Mouse (Mus musculus) kidney, postnatal 0 days (tissue): ENCODE results near the gene Hexdc. TPM values are rescaled to one million over a fixed set of nuclear protein-coding genes. Genes with fewer than 3 reads are reported as not detected.

Experiments
- ATAC-seq: fragments of 200-750 bp; cut with Nextera tagmentation; replicated peaks from 2 replicates; pipeline ENCODE4 v1.8.0; 2017; ENCODE audit warnings: low read depth, moderate number of reproducible peaks, moderate TSS enrichment, moderate library complexity; ENCODE audit not compliant: low FRiP score
- DNase-seq: peaks from one replicate; pipeline ENCODE4 v3.0.0-alpha.2; 2016; ENCODE audit warnings: low spot score
- H3K27ac ChIP-seq: fragments of 300-500 bp; sonication (generic); 2 replicates; pipeline ENCODE4 v1.5.1; 2014; ENCODE audit warnings: mild to moderate bottlenecking
- H3K27me3 ChIP-seq: fragments of 300-500 bp; sonication (generic); 2 replicates; pipeline ENCODE4 v1.6.1; 2014; ENCODE audit warnings: low read length, mixed read lengths; ENCODE audit not compliant: insufficient read depth
- H3K36me3 ChIP-seq: fragments of 300-500 bp; sonication (generic); 2 replicates; pipeline ENCODE4 v1.6.1; 2014; ENCODE audit warnings: low read length, mixed read lengths; ENCODE audit not compliant: insufficient read depth
- H3K4me1 ChIP-seq: fragments of 300-500 bp; sonication (generic); replicated peaks from 2 replicates; pipeline ENCODE4 v1.6.1; 2014; ENCODE audit warnings: antibody characterized with exemption, low read length, mixed read lengths; ENCODE audit not compliant: insufficient read depth
- H3K4me2 ChIP-seq: fragments of 300-500 bp; sonication (generic); 2 replicates; pipeline ENCODE4 v1.6.1; 2014; ENCODE audit warnings: mild to moderate bottlenecking, low read length, moderate library complexity, mixed read lengths
- H3K4me3 ChIP-seq: fragments of 300-500 bp; sonication (generic); replicated peaks from 2 replicates; pipeline ENCODE4 v1.5.1; 2014; ENCODE audit warnings: low read depth, low read length
- H3K9ac ChIP-seq: fragments of 300-500 bp; sonication (generic); 2 replicates; pipeline ENCODE4 v1.6.1; 2014; ENCODE audit warnings: low read depth, low read length
- H3K9me3 ChIP-seq: fragments of 300-500 bp; sonication (generic); replicated peaks from 2 replicates; pipeline ENCODE4 v1.6.1; 2016; ENCODE audit warnings: low read length, inconsistent platforms, mixed read lengths
- CTCF ChIP-seq: IDR thresholded peaks from 2 replicates; pipeline ENCODE4 v1.5.1; 2016; ENCODE audit warnings: antibody characterized with exemption, low read depth, mild to moderate bottlenecking, moderate library complexity
- WGBS: fragments of 180-500 bp; shearing (Covaris S2); extraction: QIAGEN DNeasy Blood & Tissue Kit; methylation state at CpG from one replicate; pipeline ENCODE4 v1.1.7; 2014; 5-methylcytosine and 5-hydroxymethylcytosine counted together
- polyA plus RNA-seq: library from polyadenylated mRNA; unstranded; fragments of >200 nt; fragmentation: Nextera tagmentation; extraction: Ambion mirVana; gene quantifications from 2 replicates; pipeline ENCODE4 v1.2.1, GENCODE M21; 2015

The Hexdc gene
- polyA plus RNA-seq, 1 experiment from 2014 or later, result 8.9 TPM

DNA sequence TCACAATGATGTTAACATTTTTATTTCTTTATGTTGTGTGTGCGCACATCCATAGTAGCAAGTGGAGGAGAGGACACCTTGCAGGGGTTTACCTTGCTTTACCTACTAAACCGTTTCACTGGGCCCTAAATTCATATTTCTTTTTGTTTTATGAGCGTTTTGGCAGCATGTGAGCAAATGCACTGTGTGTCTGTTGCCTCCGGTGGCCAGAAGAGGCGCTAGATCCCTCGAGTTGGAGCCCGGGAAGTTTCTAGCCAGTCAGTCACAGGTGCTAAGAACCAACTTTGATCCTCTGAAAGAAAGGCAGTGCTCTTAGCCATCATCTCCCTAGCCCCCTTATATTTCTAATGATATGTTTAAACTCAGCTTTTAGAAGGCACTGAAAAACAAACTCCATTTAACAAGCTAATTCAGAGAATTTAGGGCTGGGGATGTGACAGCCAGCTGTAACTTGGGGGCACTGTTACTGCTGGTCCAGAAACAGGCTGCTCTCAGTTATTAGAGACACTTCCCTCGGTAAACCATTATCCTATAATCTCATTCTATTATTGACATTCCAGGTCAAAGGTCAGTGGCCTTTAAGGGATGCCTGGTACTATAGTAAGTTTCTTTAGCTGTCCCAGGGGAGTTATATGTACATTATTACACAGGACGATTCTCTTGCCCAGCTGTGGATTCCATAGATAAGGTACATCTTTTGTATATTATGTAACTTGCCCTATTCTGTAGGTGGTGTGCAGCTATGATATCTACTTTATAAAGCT lies 31.4 kb downstream of the Hexdc start:
- no peaks in the 10 kb centered on the region for H3K9me3 ChIP-seq
- H3K4me3 ChIP-seq, result no peak overlapping the region
- H3K4me1 ChIP-seq, result peaks cover 10% of the 10 kb centered on the region; the same call in 1 of the 2 replicates
- H3K27me3 ChIP-seq, result no peaks in the 10 kb centered on the region
- peak overlapping the region; percentile 99 for H3K27ac ChIP-seq
- TF ChIP-seq CTCF, result peak; percentile 61
- ATAC-seq (no peak), DNase-seq (peak; percentile 53)
- no peaks in the 10 kb centered on the region for H3K36me3 ChIP-seq
- no peak overlapping the region for H3K9ac ChIP-seq
- no peak overlapping the region for H3K4me2 ChIP-seq
- 32% methylated on average over 9 of the region's 9 CpGs for WGBS

DNA sequence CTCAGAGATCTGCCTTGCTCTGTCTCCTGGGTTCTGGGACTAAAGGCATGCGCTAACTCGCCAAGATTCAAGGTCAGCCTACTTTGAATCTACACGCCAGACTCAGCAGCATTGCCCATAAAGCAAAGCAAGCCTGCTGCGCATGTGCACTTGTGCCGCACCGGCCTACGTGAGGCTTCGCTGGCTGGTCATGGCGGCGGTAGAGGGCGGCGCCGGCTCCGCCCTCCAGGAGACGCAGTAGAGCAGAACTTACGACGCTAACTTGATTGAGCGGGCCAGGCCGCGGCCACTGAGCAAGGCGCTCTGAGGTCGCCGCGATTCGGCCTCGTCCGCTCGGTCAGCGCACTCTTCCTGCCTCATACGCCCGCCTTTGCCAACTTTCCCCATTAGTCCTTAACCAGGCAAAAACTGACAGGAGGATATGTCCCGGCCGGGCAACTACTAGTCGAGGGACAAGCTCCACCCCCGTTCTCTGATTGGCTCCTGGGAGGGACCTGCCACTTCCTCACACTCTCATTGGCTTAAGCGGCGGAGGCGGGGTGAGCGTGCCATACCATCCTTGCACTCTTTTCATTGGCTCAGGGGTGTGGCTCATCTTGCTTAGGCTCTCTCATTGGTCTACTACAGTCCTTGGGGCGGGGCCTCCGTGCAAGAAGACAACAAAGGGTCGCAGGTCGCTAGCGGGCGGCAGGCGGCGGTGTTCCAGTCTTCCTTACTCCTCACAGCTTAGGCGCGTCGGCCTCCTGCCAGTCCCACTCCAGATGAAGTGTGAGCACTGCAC lies 32.5 kb downstream of the Hexdc start, which contains the start of gene Narf:
Narf (plus strand) TSS at position 690 of the 781 bp plus-strand sequence.
- H3K27ac ChIP-seq, result peak within 1 kb of the TSS; percentile 99
- H3K9ac ChIP-seq, result peak within 1 kb of the TSS; percentile 68
- ATAC-seq (peak; percentile 99), DNase-seq (peak; percentile 100)
- H3K9me3 ChIP-seq, result no peaks in the 10 kb centered on the region
- H3K27me3 ChIP-seq, result no peaks in the 10 kb centered on the region
- H3K36me3 ChIP-seq, result no peaks in the 10 kb centered on the region
- peaks cover 10% of the 10 kb centered on the region; the same call in 1 of the 2 replicates for H3K4me1 ChIP-seq
- WGBS, result under 1% methylated on average over 50 of the region's 50 CpGs
- H3K4me2 ChIP-seq, result peak within 1 kb of the TSS; percentile 56
- H3K4me3 ChIP-seq, result peak within 1 kb of the TSS; percentile 63
- TF ChIP-seq CTCF, result peak; percentile 77

DNA sequence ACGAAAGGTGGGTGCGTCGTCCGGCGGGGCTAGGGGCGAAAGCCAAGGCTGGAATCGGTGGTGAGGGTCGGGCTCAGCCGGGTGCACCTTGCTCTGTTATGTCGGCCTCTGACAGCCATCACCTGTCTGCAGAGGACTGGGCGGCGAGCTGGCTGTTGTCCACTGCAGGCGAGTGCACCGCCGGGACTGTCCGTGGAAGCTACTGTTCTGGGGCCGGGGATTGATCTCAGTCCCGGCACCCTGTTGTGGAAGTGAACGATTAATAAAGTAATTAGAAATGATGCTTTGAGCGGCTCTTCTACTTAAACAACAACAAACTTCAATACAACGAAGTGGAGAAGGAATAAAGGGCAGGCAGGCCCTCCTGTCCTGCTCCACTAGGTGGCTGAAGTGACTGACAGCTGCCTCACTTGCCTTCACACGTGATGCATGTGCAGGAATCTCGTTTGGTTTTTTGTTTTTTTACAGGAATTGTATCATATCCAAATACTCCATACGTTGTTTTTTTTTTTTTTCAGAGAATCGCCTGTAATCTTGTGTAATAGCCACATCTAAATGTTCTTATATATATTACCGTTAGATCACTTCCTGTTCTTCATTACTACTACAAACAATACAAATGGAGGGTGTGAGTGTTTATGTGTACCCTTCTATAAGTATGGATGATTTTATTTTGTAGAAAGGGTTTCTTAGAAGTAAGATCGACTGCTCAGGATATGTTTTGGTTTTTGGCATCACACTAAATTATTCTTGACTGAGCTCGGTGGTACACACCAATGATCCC lies 33.3 kb downstream of the Hexdc start:
- ATAC-seq (no peak; the same call in 1 of the 2 replicates), DNase-seq (peak; percentile 58)
- peak overlapping the region; percentile 68 for H3K9ac ChIP-seq
- no peaks in the 10 kb centered on the region for H3K9me3 ChIP-seq
- TF ChIP-seq CTCF, result peak; percentile 48
- H3K4me2 ChIP-seq, result peak overlapping the region; percentile 51
- peaks cover 7% of the 10 kb centered on the region; the same call in 1 of the 2 replicates for H3K36me3 ChIP-seq
- WGBS, result 3% methylated on average over 28 of the region's 28 CpGs
- H3K4me3 ChIP-seq, result peak overlapping the region; percentile 63
- H3K27ac ChIP-seq, result peak overlapping the region; percentile 99
- no peaks in the 10 kb centered on the region for H3K27me3 ChIP-seq
- H3K4me1 ChIP-seq, result peaks cover 10% of the 10 kb centered on the region; the same call in 1 of the 2 replicates

DNA sequence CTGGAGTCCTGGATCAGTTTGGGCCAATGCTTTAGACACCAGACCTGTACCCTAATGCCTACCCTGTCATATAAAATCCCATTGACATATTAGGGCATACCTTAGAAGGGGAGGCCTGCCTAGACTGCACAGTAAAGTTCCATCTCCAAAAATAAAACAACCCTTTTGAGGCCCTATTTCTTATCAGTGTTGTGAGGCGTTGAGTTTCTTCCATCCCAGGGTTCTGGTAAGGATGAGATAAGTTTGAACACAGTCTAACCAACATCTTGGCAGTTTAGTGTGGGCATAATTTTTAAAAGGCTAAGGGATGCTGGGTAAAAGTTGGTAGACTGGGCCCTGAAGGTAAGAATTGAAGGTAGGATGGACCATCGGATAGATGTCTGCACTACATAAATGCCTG lies 35.4 kb downstream of the Hexdc start:
- WGBS, result 92% methylated on average over 2 of the region's 2 CpGs
- DNase-seq (no peak), ATAC-seq (no peak)
- no peaks in the 10 kb centered on the region for H3K9me3 ChIP-seq
- no peak overlapping the region for H3K4me3 ChIP-seq
- H3K4me2 ChIP-seq, result no peak overlapping the region
- H3K27ac ChIP-seq, result no peak overlapping the region
- TF ChIP-seq CTCF, result no peak
- no peaks in the 10 kb centered on the region for H3K27me3 ChIP-seq
- H3K9ac ChIP-seq, result no peak overlapping the region
- peaks cover 10% of the 10 kb centered on the region; the same call in 1 of the 2 replicates for H3K4me1 ChIP-seq
- H3K36me3 ChIP-seq, result peaks cover 24% of the 10 kb centered on the region

DNA sequence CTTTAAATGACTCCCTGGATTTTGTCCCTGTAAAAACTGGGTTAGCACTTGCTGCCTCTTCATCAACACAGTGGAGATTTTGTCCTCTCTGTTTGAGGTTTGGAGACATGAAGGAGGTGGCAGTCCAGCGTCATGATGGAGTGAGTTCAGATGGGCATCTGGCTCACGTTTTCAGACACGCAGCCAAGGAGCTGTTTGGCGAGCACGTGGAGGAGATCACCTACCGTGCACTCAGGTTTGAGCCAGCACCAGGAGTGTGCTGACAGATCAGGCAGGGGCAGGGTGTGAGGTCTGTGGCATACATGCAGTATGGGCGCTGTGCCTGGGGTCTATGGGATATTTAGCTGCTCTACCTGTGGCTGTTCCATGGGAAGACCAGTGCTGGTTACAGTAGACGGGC lies 46.0 kb downstream of the Hexdc start:
- WGBS, result 90% methylated on average over 8 of the region's 8 CpGs
- Histone ChIP-seq H3K4me1 (no peaks in the 10 kb centered on the region), H3K9ac (no peak overlapping the region), H3K27me3 (no peaks in the 10 kb centered on the region), H3K27ac (no peak overlapping the region), H3K4me3 (no peak overlapping the region), H3K36me3 (peaks cover 89% of the 10 kb centered on the region), H3K9me3 (no peaks in the 10 kb centered on the region), H3K4me2 (no peak overlapping the region)
- ATAC-seq (no peak), DNase-seq (no peak)
- TF ChIP-seq CTCF, result no peak
